Mouse (Mus musculus) thymus, adult 18-20 months (tissue): Measurements from ENCODE around the gene Ucn2.

ENCODE experiments used
- DNase-seq, 2 experiments: peaks; one replicate each; pipeline ENCODE4 v3.0.0; 2022; ENCODE audit warnings: mixed read lengths in 2 of 2

Ucn2 gene

DNA sequence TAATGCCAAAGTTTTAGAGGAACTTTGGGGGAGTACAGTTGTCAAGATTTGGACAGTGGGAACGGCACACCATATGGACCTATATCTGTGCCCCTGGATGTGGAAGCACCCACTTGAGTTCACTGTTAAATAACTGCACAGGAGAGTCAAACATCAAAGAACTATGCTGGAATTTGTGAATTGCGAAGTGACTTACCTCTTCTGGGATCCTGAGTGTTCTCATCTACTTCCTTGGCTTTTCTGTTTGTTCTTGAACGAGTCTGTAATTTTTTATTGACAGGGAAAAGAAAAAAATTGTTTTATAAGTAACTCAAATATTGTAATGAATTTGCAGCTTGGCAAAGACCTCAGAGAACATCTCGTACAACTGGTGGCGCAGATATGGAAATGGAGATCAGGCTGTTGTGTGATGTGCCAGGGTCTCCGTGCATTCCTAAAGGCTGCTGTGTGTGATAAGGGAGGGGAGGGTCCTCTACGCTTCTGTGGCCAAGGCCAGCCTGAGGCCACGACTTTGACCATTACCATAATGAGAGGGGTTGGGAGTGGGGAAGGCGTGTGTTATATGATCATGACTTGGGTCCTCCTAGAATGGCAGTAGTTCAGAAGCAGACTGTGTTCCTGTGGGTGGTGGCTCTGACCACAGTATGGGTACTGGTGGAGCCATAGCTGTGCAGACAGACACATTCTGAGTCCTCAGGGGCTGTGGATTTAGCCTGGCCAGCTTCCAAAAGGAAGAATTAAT lies 7.0 kb downstream of the Ucn2 start:
- no peak for DNase-seq

DNA sequence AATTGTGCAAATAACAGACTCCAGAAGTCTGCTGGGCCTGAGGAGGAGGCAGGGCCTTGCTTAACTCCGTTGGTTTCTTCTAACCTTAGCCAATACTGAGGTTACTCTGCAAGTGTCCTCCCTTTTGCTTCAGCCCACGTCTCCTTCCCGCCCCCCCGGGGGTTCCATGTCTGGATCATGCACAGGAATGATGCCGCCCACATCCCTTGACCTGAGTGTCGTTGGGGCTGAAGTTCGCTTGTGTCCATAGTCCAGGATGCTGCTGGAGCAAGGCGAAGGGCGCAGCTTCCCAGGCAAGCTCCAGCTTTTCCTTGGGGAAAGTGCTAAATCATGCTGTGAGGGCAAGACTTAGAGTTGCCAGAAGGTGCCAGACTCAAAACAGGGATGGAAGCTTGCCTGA lies 10.6 kb downstream of the Ucn2 start:
- DNase-seq, result no peak

DNA sequence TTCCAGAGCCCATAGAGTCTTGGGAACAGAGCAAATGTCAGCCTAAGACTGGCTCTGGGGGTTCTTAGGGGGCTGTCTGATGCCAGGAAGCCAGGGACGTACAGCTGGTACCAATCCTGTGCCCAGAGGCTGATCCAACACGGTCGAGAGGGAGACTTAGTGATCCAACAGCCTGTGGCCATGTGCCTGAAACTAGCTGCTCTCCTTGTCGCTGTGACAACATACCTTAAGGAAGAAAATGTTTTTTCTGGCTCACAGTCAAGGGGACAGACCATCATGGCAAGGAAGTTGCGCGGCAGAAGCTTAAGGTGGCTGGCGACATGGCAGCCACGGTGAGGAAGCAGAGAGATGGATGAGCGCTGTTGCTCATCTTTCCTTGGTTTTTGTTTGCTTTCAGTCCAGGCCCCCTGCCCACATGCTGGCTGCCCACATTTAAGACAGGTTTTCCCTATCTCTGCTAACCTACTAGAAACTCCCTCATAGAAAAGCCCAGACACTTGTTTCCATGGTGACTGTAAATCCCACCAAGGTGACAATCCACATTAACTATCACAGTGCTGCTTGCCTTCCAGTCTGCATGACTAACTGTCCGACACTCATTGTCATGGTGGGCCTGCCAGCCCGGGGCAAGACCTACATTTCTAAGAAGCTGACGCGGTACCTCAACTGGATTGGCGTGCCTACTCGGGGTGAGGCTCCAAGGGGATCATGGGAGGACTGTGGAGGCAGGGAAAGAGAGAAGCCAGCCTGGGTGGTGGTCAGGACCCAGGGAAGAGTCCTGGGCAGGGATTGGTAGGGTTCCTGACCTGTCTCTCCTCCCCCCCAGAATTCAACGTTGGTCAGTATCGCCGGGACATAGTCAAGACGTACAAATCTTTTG lies 12.7 kb downstream of the Ucn2 start:
- DNase-seq, result no peak

DNA sequence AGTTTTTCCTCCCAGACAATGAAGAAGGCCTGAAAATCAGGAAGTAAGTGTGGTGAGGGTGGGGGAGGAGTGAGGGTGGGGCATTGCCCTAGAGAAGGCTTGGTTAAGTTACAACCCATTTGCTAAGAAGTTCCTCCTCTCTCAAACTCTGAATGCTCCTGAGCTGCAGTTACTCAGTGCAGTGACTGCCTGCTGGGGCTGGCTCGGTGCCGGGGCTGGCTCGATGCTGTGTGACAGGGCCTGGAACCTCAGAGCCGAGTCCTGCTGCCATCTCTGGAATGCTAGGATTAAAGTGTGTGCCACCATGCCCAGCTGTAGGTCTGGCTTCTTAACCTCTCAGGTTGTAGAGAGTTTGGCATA lies 13.3 kb downstream of the Ucn2 start:
- DNase-seq, result no peak

DNA sequence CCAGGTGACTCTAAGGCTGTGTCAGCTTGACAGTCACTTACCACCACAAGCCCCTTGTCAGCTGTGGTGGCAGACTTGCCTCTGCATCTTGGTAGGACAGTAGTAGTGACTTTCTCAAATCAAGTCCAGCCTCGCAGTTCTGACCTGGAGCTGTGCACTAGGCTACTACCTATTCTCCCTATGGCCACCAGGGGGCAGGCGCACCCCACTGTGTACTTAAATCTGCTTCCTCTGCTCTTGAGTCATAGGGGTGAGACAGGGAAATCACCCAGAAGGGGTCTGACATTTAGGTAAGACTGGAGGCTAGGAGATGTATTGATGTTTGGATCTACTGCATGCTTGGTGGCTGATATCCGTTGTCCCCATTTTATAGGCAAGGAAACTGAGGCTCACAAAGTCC lies 14.9 kb downstream of the Ucn2 start:
- DNase-seq, result peak; percentile 23 to 31

DNA sequence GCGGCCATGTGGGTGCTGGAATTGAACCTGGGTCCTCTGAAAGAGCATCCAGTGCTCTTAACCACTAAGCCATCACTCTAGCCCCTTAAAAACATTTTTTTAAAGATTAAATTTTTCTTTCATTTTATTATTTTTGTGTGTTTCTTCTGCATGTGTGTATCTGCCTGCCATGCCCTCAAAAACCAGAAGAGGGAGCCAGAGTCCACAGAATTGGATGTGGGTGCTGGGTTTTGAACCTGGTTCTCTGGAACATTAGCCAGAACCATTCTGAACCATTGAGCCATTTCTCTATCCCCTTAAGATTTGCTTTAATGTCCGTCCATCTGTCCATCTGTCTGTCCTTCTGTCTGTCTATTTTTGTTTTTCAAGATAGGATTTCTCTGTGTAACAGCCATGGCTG lies 17.4 kb downstream of the Ucn2 start:
- DNase-seq, result no peak

DNA sequence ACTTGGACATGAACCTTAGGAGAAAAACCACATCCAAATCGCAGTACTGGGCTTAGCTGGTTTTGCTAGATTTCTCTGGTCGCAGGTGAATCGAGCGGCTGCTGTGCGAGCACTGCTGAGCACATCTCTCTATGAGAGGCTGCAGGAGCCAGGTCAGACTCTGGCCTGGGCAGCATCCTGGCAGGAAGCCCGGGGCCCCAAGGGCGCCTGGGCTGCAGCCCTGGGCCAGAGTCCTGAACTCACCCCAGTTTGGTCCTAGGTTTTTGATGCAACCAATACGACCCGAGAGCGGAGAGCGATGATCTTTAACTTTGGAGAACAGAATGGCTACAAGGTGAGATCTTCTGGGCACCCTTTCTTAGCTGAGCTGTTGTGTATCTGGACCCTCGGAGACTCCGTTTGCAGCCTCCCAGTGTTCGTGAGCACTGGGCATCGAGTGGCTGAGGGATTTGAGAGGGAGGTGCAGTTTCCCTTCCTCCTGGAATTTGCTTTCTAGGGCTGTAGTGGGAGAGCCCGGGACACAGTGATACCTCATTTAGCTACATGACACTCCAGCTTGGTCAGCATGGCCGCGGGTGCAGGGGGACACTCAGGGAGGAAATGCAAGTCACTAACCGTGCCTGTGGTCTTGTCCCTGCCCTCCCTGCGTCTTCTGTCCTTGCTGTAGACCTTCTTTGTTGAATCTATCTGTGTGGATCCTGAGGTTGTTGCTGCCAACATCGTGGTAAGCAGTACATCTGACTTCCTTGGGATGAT lies 21.4 kb downstream of the Ucn2 start:
- DNase-seq, result no peak

DNA sequence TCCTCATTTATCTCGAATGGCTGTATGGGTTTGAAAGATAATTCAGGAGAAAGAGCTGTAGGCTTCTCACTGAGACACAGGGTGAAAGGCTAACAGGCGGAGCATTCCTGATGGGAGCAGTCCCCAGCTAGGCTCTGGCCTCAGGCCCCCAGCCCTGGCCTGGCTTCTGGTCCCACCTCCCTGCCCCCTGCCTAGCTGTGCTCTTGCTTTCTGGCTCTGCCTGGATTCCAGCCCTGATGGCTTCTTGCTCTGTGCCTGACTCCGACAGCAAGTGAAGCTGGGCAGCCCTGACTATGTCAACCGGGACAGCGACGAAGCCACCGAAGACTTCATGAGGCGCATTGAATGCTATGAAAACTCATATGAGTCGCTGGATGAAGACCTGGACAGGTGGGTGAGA lies 22.3 kb downstream of the Ucn2 start:
- DNase-seq, result no peak

DNA sequence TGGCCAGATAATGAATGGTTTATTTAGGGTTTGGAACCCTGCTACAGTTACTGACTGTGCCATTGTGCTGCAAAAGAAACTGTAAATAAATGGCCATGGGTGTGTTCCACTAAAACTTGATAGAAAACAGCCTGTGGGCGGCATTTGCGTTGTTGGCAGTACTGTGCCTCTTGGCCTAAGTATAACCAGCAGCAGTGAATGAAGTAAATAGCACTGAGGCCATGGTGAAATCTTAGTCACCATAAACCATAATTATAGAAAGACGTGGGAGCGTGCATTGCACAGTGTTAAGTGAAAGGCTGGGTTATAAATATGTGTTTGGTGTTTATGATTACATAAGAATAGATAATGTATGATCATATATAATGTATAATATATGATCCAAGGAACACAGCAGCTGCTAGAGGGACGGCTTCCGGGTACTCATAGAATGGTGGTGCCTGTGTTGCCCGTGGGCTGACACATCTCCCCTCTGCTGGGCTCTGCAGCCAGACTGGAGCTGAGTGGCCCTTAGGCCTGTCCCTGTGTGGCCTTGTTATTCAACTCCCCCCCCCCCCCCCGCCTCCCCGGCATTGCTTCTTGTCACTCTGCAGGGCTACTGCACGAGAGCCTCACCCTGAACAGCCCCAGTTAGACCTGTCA lies 23.3 kb downstream of the Ucn2 start:
- DNase-seq, result no peak

DNA sequence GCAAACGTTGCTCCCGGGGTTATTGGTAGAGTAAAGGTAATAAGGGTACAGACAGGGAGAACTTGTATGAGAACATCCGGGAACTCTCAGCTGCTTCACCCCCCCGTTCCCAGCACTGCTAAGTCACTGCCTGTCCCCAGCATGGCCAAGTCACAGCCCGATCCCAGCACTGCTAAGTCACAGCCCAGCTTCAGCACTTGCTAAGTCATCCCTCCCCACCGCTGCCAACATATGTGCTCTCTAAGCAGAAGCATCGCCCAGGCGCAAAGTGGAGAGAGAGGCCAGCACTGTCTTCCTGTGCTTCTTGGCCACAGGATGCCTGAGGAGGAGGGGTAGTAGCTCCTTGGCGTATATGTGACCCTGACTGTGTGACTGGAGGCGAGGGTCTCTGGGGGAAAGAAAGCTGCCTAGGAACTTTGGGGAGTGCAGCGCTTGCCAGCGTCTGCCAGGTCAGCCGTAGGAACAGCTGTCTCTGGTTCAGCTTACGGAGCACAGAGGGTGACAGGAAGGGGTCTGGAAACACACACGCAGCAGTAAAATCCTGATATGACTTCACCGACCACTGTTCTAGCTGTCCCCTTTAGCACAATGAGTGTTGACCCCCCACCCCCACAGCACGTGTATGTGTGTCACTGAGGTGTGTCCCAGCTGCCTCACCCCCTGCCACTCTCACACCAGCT lies 24.0 kb downstream of the Ucn2 start:
- no peak for DNase-seq

DNA sequence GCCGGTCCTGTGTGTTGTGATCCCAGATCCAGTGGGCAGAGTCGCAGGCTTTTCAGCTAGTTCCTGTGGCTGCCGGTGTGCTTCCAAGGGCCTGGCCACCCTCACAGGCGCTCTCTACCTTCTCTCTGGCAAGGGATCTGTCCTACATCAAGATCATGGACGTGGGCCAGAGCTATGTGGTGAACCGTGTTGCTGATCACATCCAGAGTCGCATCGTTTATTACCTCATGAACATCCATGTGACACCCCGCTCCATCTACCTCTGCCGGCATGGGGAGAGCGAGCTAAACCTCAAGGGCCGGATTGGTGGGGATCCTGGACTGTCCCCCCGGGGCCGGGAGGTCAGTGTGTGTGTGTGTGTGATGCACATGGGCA lies 24.5 kb downstream of the Ucn2 start:
- DNase-seq, result no peak

DNA sequence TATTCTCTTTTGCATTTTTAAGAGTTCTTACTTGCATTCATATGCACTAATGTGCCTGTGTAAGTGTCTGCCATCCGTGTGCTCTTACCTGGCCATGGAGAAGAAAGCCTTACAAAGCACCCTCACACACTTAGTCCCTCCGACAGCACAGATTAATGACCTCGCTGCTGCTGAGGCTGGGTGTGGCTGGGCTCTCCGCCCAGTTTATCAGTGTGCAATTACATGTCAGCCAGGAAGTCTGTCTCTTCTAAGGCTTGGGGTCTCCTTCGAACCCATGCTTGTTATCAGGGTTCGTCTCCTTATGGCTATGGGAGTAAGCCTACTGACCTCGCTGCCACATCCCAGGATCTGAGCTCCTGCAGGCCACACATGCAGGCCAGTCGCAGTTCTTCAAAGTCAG lies 29.6 kb downstream of the Ucn2 start:
- no peak for DNase-seq

DNA sequence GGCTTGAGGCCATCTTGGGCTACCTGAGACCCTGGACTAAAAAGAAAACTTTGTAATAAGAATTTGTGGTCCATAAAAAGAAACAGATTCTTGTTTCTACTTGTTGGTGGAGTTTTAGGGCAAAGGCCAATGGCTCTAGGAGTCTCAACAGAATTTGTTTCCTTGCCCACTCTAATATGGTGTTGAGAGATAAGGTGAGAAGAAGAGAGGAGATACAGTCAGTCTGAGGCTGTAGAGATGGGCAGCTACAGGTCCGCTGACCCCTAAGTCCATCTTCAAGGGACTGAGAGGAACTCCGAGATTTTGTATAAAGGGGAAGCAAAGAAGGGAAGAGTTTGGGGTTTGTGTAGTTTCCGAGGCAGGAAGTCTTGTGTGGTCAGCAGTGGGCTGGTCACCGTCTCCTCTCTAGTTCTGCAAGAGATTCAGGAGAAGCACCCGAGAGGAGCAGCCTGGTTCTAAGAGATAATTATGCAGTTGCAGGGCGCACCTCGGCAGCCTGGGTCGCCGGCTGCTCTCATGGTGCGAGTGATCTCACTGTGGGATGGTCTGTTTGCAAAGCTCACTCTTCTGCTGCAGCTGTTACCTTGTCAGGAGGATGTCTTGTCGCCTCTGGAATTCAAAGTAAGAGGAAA lies 31.3 kb downstream of the Ucn2 start:
- no peak for DNase-seq

DNA sequence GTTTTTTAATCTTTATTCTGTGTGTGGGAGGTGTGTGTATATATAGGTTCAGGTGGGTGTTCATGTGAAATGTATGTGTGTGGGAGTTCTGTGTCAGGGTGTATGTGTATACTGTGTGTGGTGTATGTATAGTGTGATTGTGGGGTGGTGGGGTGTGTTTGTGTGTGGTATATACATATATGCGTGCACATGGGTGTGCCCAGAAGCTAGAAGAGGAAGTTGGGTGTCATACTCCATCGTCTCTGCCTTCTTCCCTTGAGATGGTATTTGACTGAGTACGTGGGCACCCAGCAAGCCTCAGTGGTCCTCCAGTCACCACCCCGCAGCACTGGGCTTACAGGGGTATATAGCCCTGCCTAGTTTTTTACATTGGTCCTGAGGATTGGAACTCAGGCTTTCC lies 35.6 kb downstream of the Ucn2 start:
- peak in 1 of 2 experiments; percentile 2 for DNase-seq

DNA sequence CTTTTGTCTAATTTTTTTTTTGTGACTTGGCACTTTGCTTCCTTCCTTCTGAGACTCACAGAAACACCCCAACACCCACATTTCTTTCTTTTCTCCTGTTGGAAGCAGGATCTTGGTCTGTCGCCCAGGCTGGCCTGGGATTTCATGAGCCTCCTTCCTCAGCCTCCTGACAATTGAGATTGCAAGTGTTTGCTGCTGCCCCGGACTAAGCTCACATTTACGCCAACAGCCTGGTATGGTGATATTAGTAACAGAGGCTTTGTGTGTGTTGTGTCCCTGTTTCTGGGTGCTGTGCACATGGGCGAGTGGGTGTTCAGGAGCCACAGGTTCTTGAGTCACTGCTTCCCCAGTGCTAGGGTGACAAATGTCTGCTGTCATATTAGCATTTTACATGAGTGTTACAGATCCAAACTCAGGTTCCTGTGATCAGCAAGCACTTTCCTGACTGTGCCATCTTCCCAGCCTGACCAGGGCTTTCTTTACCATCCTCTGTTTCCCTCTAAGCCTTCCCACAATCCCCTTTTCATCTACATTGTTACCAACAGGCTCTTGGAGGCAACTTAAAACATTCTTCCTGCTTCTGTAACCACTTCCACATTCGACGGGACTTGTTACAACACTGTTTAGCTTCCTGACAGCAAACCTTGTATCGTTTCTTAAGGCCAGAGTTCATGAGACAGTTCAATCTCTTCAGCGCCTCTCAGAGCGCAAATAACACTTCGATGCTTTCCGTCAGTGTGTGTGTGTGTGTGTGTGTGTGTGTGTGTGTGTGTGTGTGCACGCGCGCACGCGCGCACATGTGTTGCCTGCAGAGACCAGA lies 37.3 kb downstream of the Ucn2 start:
- DNase-seq, result no peak

DNA sequence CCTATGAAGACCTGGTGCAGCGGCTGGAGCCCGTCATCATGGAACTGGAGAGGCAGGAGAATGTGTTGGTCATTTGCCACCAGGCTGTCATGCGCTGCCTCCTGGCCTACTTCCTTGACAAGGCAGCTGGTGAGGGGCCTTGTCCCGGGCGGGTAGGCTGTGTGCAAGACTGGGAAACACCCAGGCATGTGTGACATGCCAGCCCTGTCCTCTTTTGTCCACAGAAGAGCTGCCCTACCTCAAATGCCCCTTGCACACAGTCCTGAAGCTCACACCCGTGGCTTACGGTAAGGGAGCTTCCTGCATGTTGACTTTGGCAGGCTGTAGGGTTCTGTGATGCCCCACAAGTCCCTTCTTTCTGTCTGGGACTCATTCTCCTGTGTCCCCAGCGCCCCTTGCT lies 41.7 kb downstream of the Ucn2 start:
- DNase-seq, result no peak

DNA sequence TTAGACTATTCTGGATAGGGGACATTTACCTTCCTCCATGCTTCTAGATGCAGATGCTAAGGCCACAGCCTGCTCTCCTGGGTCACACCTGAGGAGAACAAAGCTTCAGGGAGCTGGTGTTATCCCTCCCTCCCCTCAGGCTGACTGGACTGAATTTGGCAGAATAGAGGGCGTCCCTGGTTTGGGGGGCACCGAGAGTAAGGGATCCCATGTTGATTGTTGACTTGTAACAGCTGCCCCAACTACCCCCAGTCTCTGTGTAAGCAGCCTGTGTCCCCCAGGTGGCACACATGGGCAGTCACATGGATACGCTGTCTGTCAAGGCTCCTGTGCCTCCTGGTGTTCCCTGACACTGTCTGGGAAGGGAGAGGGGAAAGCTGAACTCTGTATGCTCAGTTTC lies 42.6 kb downstream of the Ucn2 start:
- no peak for DNase-seq

DNA sequence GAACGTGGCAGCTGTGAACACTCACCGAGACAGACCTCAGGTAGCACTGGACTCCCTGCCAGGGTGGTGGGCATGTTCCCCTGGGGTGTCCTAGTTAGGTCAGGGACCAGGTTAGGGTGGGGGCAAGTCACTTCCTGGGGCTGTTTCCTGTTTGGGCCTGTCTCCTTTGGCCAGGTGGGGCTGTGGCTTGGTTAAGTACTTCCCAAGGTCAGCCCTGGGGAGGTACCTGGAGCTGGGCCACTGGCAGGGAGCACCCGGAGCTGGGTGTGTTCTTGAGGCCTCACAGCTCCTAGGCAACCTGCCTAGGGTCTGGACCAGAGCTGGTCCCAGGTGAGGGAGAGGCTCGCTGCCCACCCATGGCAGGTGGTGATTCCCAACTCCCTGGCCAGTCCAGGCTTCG lies 43.1 kb downstream of the Ucn2 start:
- no peak for DNase-seq

DNA sequence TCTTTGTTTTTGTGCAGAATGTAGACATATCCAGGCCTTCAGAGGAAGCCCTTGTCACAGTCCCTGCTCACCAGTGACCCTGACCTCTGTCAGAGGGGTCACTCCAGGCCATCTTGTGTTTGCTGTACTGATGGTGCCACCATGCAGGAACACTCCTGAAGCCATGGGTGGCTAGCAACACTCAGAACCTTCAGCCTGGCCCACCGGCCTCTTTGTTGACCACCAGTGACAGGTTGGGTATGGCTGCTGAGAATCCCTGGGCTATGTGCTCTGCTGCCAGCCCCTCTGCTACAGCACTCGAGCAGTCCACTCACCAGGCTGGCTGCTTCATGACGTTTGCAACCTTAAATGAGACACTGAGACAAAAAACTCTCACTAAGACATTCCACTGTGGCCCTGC lies 44.5 kb downstream of the Ucn2 start:
- no peak for DNase-seq

DNA sequence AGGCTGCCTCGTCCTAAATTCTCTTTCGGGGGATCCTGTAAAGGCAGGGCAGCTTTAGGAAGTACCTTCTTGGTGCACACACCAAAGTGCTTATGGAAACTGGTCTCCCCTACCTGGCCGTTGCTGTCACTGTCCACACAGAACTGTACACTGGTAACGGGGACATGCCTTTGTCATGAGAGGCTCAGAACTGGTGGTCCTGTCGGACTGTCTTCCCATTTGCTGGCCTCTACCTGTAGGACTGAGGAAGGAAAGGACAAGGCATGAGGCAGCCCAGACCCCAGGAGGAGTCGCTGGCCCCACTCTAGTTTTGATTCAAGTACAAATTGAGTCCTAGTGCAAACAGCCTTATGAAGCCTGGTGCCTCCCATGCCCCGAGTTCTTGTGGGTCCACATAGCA lies 45.2 kb downstream of the Ucn2 start:
- DNase-seq, result no peak

DNA sequence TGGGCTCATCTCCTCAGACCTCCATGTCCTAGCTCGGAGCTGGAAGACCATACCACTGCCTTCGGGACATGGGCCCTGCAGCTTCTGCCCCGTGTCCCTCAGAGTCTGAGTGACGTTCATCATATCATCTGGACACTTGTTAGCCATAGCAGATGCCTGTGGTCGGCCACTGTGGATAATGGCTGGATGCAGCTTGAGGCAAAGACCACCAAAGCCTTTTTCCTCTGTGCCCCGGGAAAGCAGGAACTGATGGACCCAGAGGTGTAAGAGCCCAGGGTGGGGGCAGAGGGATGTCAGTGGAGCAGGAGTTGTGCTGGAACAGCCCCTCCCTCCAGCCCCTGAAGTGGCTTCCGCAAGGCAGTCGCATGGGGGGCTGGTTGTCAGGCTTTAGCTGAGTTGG lies 45.9 kb downstream of the Ucn2 start:
- DNase-seq, result no peak
